Mouse (Mus musculus): ENCODE measurements at regions not wholly inside any gene's neighbourhood (a gene's known extent, or its start where the extent isn't known, plus 50 kb on each side); places are given as distances from the start of the nearest gene placed in this dataset.

DNA sequence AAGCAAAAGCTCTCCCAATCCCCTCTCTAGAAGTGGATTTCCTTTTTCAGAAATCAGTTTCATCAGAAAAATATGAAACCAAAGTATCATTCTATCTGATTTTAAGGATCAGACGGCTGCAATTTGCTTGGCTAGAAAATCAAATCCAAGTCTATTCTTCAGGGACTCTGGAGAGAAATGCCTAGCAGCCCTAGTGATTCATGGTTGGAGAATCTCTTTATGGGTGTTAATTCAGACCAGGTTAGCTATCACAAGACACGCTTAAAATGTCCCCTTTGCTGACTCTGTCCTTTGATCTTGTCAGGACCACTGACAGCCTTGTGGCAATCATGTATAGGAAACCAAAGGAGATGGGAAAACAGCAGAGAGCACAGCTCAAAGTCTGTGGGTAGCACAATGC, 475.7 kb upstream of the Zfp462 start:
- Histone ChIP-seq H3K9ac (no peak overlapping the region), H3K4me2 (replicated peaks) (no peak overlapping the region), H3K36me3 (no peaks in the 10 kb centered on the region), H3K27ac (no peak overlapping the region), H3K9me3 (no peaks in the 10 kb centered on the region), H3K4me1 (peaks cover 3% of the 10 kb centered on the region), H3K27me3 (replicated peaks) (no peaks in the 10 kb centered on the region), H3K4me3 (no peak overlapping the region)
- 82% methylated on average over 2 of the region's 2 CpGs for WGBS
- no peak for ATAC-seq (ENCODE audit: low FRiP score, low read depth)

DNA sequence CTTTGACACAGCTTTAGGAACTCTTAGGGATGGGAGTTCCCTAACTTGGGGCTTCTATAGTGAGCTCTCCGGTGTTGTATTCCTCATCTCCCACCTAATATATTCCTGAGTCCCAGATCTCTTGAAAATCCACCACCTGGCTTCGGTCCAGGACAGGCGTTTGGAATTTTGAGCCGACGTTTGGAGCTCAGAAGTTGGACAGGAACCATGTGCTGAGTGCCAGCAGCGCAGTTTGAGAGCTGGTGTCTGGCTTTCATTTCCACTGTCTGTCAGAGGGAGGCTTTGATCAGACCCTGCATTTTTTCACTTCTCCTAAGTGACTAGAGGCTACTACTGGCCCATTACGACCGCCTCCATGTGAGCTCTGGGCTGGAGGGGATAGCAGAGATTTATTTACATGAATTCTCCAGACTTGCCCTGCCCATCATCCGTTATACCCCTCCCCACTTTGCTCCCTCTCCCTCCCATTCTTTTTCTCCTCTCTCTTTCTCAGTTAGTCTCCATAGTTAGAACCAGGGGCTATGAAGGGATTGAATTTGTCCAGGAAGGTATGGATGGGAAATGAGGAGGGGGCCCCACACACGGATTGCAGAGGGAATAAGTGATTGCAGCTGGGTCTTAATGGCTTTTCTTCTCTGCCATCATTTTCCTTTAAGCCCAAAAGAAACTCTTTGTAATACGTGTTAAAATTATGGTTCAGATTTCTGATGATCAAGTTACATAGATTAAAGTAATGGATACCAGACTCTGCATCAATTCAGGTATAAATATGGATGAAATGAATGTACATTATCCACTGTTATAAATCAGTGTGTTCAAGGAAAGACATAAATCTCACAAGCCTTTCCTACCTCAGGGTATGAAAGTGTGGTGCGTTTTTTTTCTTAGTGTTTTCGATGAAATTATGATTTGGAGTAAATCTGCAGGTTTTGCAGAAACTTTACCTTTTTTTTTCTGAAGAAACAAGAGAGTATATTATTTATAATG, 474.5 kb upstream of the Zfp462 start:
- 63% methylated on average over 13 of the region's 13 CpGs for WGBS

DNA sequence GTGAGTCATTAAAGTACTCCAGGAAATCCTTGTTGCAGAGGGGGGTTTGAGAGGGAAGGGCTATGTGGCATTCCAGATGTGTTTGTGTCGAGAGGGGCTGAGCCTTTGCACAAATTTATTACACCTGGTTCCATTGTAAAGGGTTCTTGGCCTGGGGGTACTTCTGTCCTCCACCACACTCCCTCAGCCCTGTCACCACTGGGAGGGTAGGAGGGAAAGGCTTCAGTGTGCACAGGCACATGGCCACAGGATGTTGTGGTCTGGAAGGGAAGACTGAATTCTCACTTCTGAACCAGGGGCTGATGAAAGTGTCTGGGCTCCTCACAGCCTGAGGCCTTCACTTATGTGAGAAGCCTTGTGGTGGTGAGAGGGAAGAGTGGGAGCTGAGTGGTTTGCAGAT, 473.8 kb upstream of the Zfp462 start:
- 40% methylated on average over 1 of the region's 1 CpGs for WGBS
- H3K36me3 ChIP-seq, result no peaks in the 10 kb centered on the region
- 0 out of 2 replicates have a peak overlapping the region, but pooled peaks have one; percentile 15 for H3K27ac ChIP-seq
- H3K4me2 ChIP-seq (replicated peaks), result no peak overlapping the region
- H3K9ac ChIP-seq, result no peak overlapping the region
- no peak overlapping the region for H3K4me3 ChIP-seq
- H3K27me3 ChIP-seq (replicated peaks), result no peaks in the 10 kb centered on the region
- H3K9me3 ChIP-seq, result no peaks in the 10 kb centered on the region
- ATAC-seq (ENCODE audit: low FRiP score, low read depth), result no peak
- peaks cover 3% of the 10 kb centered on the region for H3K4me1 ChIP-seq

More for the DNA sequence above, 474.5 kb upstream of the Zfp462 start:
- H3K36me3 ChIP-seq, result no peaks in the 10 kb centered on the region
- peaks cover 3% of the 10 kb centered on the region for H3K4me1 ChIP-seq
- H3K4me3 ChIP-seq, result no peak overlapping the region
- ATAC-seq (ENCODE audit: low FRiP score, low read depth), result 0 out of 2 replicates have a peak, but pooled peaks have one; percentile 48
- no peaks in the 10 kb centered on the region for H3K27me3 ChIP-seq (replicated peaks)
- no peak overlapping the region for H3K9ac ChIP-seq
- H3K27ac ChIP-seq, result no peak overlapping the region
- H3K4me2 ChIP-seq (replicated peaks), result no peak overlapping the region
- H3K9me3 ChIP-seq, result no peaks in the 10 kb centered on the region

DNA sequence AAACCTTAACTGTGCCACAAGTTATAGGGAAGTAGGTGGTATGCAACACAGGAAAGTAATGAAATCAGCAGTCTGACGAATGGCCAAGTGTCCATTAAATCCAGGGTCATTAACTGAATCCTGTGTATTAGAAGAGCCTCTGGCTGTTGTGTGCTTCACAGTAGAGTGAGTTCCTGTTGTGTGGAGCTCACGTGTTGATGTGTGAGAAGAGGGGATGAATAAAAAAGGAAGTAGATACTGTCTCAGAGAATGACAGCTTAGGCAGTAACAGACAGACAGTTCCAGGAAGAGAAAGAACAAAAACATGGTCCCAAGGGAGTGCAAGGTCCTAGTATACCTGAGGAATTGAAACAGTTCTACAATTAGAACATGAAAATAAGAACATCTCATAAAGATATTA, 463.1 kb upstream of the Zfp462 start:
- H3K4me1 ChIP-seq, result no peaks in the 10 kb centered on the region
- H3K4me2 ChIP-seq (replicated peaks), result no peak overlapping the region
- no peak overlapping the region for H3K27ac ChIP-seq
- H3K27me3 ChIP-seq (replicated peaks), result no peaks in the 10 kb centered on the region
- no peaks in the 10 kb centered on the region for H3K36me3 ChIP-seq
- 78% methylated on average over 2 of the region's 2 CpGs for WGBS
- H3K9me3 ChIP-seq, result no peaks in the 10 kb centered on the region
- no peak overlapping the region for H3K9ac ChIP-seq
- ATAC-seq (ENCODE audit: low FRiP score, low read depth), result no peak
- no peak overlapping the region for H3K4me3 ChIP-seq

DNA sequence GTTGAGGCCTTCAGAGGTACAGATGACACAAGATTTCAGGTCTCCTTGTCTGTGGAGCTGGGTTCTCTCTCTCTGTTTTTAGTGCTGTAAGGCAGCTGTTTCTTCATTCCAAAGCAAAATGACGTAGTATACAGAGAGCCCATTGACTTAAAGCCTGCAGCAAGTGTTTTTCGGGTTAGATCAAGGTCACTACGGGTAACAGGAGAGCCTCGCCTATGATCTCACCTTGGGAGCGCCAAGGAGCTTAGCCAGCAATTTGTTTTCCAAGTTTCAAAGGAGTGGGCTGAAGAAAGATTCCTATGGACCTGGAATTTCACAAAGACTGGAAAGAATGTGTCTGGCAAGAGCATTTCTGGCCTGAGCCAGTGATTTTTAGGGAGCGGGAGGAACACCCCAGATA, 451.8 kb upstream of the Zfp462 start:
- Histone ChIP-seq H3K4me1 (no peaks in the 10 kb centered on the region), H3K4me3 (no peak overlapping the region), H3K36me3 (no peaks in the 10 kb centered on the region), H3K27me3 (replicated peaks) (no peaks in the 10 kb centered on the region), H3K27ac (no peak overlapping the region), H3K9me3 (no peaks in the 10 kb centered on the region), H3K4me2 (replicated peaks) (no peak overlapping the region), H3K9ac (no peak overlapping the region)
- ATAC-seq (ENCODE audit: low FRiP score, low read depth), result no peak
- 82% methylated on average over 6 of the region's 6 CpGs for WGBS

DNA sequence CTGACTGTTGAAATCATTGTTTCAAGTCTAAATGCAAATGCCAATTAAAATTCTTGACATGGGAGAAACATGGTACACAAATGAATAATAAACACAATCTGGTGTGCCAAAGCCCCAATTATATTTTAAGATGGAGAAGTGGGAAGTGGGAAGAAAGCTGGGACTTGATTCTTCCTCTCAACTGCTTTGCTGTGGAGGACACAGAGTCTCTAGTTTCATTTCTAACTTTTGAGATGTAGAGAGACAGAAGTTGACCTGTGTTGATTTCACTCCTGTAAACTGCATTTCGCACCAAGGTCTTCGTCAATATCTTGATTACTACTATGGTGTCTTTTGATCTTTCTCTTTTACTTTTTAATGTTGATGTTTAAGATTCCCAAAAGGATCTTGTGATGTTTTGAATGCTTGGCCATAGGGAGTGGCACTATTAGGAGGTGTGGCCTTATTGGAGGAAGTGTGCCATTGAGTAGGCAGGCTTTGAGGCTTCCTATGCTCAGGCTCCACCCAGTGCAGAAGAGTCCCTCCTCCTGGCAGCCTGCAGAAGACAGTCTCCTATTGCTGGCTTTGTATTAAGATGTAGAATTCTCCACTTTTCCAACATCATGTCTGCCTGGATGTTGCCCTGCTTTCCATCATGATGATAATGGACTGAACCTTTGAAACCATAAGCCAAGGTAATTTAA, 447.4 kb upstream of the Zfp462 start:
- Histone ChIP-seq H3K36me3 (no peaks in the 10 kb centered on the region), H3K4me1 (no peaks in the 10 kb centered on the region), H3K9me3 (no peaks in the 10 kb centered on the region), H3K4me3 (no peak overlapping the region), H3K27ac (no peak overlapping the region), H3K27me3 (replicated peaks) (no peaks in the 10 kb centered on the region), H3K4me2 (replicated peaks) (no peak overlapping the region), H3K9ac (no peak overlapping the region)
- no peak for ATAC-seq (ENCODE audit: low FRiP score, low read depth)
- 90% methylated on average over 2 of the region's 2 CpGs for WGBS

DNA sequence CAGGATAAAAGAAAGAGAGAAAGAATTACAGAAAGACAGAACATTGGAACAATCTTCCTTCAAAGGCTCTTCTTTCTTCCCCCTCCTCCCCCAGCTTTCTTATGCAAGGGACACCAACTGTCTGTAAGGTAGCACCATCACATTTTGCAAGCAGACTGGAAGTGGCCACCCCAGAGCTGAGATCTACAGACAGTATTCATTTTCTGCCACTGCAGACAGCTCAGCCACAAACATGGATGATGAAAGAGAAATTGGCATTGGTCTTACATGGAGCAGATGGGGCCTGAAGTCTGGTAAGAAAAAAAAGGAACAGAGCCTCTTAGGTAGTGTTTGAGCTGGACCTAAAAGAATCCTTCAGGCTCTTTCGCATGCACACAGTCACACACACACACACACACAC, 428.9 kb upstream of the Zfp462 start:
- no peaks in the 10 kb centered on the region for H3K36me3 ChIP-seq
- ATAC-seq (ENCODE audit: low FRiP score, low read depth), result no peak
- no peaks in the 10 kb centered on the region for H3K9me3 ChIP-seq
- no peaks in the 10 kb centered on the region for H3K4me1 ChIP-seq
- no peak overlapping the region for H3K4me3 ChIP-seq
- no peak overlapping the region for H3K4me2 ChIP-seq (replicated peaks)
- 70% methylated on average over 1 of the region's 1 CpGs for WGBS
- H3K27me3 ChIP-seq (replicated peaks), result no peaks in the 10 kb centered on the region
- H3K27ac ChIP-seq, result no peak overlapping the region
- H3K9ac ChIP-seq, result no peak overlapping the region

DNA sequence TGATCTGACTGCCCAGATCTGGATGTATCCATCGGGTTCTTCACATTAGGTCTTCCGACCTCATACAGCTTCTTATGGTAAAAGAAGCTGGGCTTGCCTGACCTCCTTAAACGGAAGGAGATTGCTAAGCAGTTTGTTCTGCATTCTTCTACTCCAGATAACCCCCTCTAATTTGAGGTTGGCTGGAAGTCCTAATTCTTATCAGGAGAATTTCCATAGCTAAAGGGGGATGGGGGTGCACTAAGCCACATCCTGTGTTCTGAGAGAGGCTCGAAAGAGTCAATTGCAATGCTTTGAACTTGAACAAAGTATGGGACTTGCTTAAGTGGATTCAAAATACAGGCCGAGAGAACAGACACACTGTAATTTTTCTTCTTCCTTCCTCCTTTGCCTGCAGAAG, 421.6 kb upstream of the Zfp462 start:
- no peak overlapping the region for H3K4me2 ChIP-seq (replicated peaks)
- no peaks in the 10 kb centered on the region for H3K9me3 ChIP-seq
- ATAC-seq (ENCODE audit: low FRiP score, low read depth), result no peak
- no peaks in the 10 kb centered on the region for H3K4me1 ChIP-seq
- H3K27ac ChIP-seq, result no peak overlapping the region
- 81% methylated on average over 5 of the region's 5 CpGs for WGBS
- no peak overlapping the region for H3K9ac ChIP-seq
- H3K4me3 ChIP-seq, result no peak overlapping the region
- H3K27me3 ChIP-seq (replicated peaks), result no peaks in the 10 kb centered on the region
- no peaks in the 10 kb centered on the region for H3K36me3 ChIP-seq

DNA sequence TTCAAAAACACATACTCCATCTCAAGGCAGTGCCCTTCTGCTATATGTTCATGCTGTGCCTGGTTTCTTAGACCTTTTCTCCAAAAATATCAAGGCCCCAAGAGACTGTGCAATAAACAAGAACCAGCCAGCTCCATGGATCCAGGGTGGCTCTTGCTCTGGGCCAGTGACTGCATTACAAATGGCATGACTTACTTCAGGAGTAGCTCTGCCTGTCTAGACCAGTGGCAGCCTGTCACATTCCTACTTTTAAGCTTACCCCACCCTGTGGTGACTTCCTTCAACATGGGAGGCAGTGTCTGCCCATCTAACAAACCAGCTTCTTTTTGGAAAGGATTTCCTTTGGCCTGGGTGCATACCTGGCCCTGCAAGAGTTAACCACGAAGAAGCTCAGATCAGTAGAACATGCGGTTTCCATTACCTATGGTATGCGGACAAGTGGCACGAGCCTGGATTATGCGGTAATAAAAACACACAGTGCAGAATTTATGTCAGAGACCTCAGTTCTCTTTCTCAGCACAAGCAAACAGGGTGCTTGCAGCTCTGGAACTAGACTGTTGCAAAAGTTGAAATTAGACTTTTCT, 418.8 kb upstream of the Zfp462 start:
- no peak overlapping the region for H3K4me3 ChIP-seq
- H3K27ac ChIP-seq, result no peak overlapping the region
- H3K4me2 ChIP-seq (replicated peaks), result no peak overlapping the region
- H3K9me3 ChIP-seq, result no peaks in the 10 kb centered on the region
- ATAC-seq (ENCODE audit: low FRiP score, low read depth), result no peak
- no peaks in the 10 kb centered on the region for H3K4me1 ChIP-seq
- no peak overlapping the region for H3K9ac ChIP-seq
- WGBS, result 52% methylated on average over 5 of the region's 5 CpGs
- H3K36me3 ChIP-seq, result no peaks in the 10 kb centered on the region
- H3K27me3 ChIP-seq (replicated peaks), result no peaks in the 10 kb centered on the region

DNA sequence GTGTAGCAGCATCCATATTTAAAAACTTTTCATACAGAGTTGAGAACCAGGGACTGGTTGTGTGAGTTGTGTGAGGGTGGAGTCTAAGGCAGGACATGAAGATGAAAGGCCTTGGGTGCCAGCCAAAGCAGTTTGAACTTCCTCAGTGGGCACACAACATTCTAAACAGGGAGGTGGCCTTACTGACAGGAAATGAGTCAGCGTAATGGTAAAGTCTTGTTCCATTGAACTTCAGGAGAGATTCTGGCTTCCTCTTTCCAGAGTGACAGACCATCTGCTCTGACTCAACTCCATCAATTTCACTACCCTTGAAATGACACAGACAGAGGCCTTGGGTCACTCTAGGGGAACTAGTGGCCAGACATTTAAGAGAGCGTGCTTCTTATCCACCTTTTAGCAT, 417.2 kb upstream of the Zfp462 start:
- no peaks in the 10 kb centered on the region for H3K4me1 ChIP-seq
- H3K9ac ChIP-seq, result no peak overlapping the region
- H3K9me3 ChIP-seq, result no peaks in the 10 kb centered on the region
- no peak overlapping the region for H3K4me2 ChIP-seq (replicated peaks)
- no peak overlapping the region for H3K4me3 ChIP-seq
- no peaks in the 10 kb centered on the region for H3K36me3 ChIP-seq
- no peak for ATAC-seq (ENCODE audit: low FRiP score, low read depth)
- H3K27me3 ChIP-seq (replicated peaks), result no peaks in the 10 kb centered on the region
- no peak overlapping the region for H3K27ac ChIP-seq
- WGBS, result 91% methylated on average over 2 of the region's 2 CpGs

DNA sequence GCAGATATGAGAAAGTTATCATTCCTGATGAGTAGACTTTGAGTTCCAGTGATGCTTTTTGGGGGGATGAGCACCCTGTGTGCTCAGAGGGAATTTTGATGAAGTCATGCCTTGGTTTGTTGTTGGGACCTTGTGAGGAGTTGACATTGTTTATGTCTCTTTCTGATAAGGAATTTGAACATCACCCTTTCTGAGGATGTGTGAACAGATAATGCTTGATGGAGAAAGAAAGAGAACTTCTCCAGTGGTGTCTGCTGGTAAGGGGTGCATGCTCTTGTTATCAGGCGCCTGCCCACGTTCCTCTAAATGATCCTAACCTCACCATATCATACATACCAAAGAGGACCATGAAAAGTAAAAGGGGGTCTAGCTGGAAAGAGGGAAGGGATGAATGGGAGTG, 413.1 kb upstream of the Zfp462 start:
- ATAC-seq (ENCODE audit: low FRiP score, low read depth), result no peak
- Histone ChIP-seq H3K36me3 (no peaks in the 10 kb centered on the region), H3K27ac (no peak overlapping the region), H3K4me2 (replicated peaks) (no peak overlapping the region), H3K9ac (no peak overlapping the region), H3K9me3 (no peaks in the 10 kb centered on the region), H3K4me3 (no peak overlapping the region), H3K27me3 (replicated peaks) (no peaks in the 10 kb centered on the region), H3K4me1 (peaks cover 9% of the 10 kb centered on the region)
- WGBS, result 87% methylated on average over 2 of the region's 2 CpGs

DNA sequence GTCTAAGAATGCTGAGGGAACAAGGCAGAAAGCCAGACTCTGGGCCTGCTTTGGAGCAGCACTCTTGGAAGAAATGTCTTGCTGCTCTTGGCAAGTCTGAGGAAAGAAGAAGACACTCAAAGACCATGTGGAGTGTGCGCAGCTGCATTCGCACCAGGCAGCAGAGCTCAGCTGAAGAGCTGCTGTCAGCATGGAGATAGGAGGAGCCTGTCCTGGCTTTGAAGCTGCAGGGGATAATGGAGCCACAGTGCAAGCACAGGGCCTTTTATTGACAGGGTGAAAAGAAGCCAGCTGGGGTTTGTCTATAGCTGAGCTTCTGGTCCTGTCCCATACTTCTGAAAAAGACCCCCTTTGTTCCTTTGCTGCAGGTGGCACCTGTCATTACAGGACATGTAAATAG, 411.0 kb upstream of the Zfp462 start:
- ATAC-seq (ENCODE audit: low FRiP score, low read depth), result peak; percentile 82
- H3K36me3 ChIP-seq, result no peaks in the 10 kb centered on the region
- no peaks in the 10 kb centered on the region for H3K9me3 ChIP-seq
- peaks cover 9% of the 10 kb centered on the region for H3K4me1 ChIP-seq
- 0 out of 2 replicates have a peak overlapping the region, but pooled peaks have one; percentile 37 for H3K27ac ChIP-seq
- WGBS, result 12% methylated on average over 2 of the region's 2 CpGs
- no peak overlapping the region for H3K9ac ChIP-seq
- no peaks in the 10 kb centered on the region for H3K27me3 ChIP-seq (replicated peaks)
- no peak overlapping the region for H3K4me3 ChIP-seq
- H3K4me2 ChIP-seq (replicated peaks), result no peak overlapping the region

Measured in neural tube, embryonic 12.5 days (tissue).